Mouse (Mus musculus) CH12.LX (cell line): ENCODE measurements at regions not wholly inside any gene's neighbourhood (a gene's known extent, or its start where the extent isn't known, plus 50 kb on each side); places are given as distances from the start of the nearest gene placed in this dataset.

Source experiments
- JUND ChIP-seq: conservative IDR thresholded peaks from 2 replicates; pipeline ENCODE4 v1.6.1; 2011; ENCODE audit warnings: low read depth, low read length, improper control_type of control experiment
- MAFK ChIP-seq: IDR thresholded peaks from 2 replicates; pipeline ENCODE4 v1.6.1; 2011; ENCODE audit warnings: low read length, improper control_type of control experiment; ENCODE audit not compliant: insufficient replicate concordance
- MAZ ChIP-seq: IDR thresholded peaks from 2 replicates; pipeline ENCODE4 v1.6.1; 2012; ENCODE audit warnings: low read depth, mild to moderate bottlenecking, inconsistent platforms, low read length, improper control_type of control experiment, moderate library complexity
- MYC ChIP-seq: IDR thresholded peaks from 2 replicates; pipeline ENCODE4 v1.6.1; 2011; ENCODE audit warnings: low read depth, mild to moderate bottlenecking, improper control_type of control experiment, low read length
- POLR2A ChIP-seq: IDR thresholded peaks from 2 replicates; pipeline ENCODE4 v1.6.1; 2011; ENCODE audit warnings: low read depth, mild to moderate bottlenecking, improper control_type of control experiment, low read length
- UBTF ChIP-seq: IDR thresholded peaks from 2 replicates; pipeline ENCODE4 v1.6.1; 2012; ENCODE audit warnings: low read depth, mild to moderate bottlenecking, inconsistent platforms, low read length, improper control_type of control experiment, moderate library complexity
- USF1 ChIP-seq: IDR thresholded peaks from 2 replicates; pipeline ENCODE4 v1.6.1; 2014; ENCODE audit warnings: low read depth, mild to moderate bottlenecking, inconsistent platforms, low read length, improper control_type of control experiment
- ZMIZ1 ChIP-seq: IDR thresholded peaks from 2 replicates; pipeline ENCODE4 v1.6.1; 2012; ENCODE audit warnings: low read depth, mild to moderate bottlenecking, inconsistent platforms, low read length, improper control_type of control experiment

- TF ChIP-seq UBTF (no peak), MYC (no peak), POLR2A (no peak), MAZ (no peak), USF1 (no peak), MAFK (no peak), JUND (no peak), ZMIZ1 (no peak)
Observed at GRCm38 (mm10) chr16:27678275-27678674, 289.6 kb downstream of the Ccdc50 start.
